Mouse (Mus musculus): ENCODE results near the gene Trim30c.

DNA sequence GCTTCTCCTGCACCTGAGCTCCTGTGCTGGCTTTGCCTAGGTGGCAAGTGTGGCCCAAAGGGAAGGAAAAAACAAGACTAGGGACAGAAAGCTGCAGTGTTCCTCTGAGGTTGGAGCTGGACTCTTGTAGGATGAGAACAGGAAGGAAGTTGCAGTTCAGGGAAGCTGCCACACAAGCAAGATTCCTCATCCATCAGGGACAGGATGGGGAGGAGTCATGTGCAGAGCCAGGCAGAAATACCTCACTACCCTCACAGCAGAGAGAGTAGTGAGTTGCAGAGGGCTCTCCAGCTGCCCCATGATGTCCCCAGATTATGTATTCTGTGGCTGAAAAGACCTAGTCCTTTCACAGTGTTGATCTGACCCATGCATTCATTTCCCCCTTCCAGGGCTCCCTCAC is 503 bp upstream of the Trim30c start:
- TF ChIP-seq CTCF (IDR thresholded peaks at IDR 0.05; ENCODE audit: low read depth, low read length): no peak
- TF ChIP-seq POLR2A (IDR thresholded peaks at IDR 0.05; ENCODE audit: extremely low read depth, insufficient read depth, low read length): no peak
